Mouse (Mus musculus) thymus, adult 2 months (tissue): ENCODE measurements at regions not wholly inside any gene's neighbourhood (a gene's known extent, or its start where the extent isn't known, plus 50 kb on each side); places are given as distances from the start of the nearest gene placed in this dataset.

Source experiments
- DNase-seq: peaks from one replicate; pipeline ENCODE4 v3.0.0; 2021
- H3K27ac ChIP-seq: fragments of 200-500 bp; 2 replicates; pipeline ENCODE4 v1.5.1; 2012; ENCODE audit warnings: low read length, control low read depth; ENCODE audit not compliant: control insufficient read depth, insufficient read depth
- H3K27me3 ChIP-seq: fragments of 200-500 bp; 2 replicates; pipeline ENCODE4 v1.6.1; 2012; ENCODE audit warnings: mild to moderate bottlenecking, low read length, moderate library complexity, mixed read lengths; ENCODE audit not compliant: control insufficient read depth, insufficient read depth
- H3K36me3 ChIP-seq: fragments of 200-500 bp; 2 replicates; pipeline ENCODE4 v1.6.1; 2012; ENCODE audit warnings: mild to moderate bottlenecking, low read length, moderate library complexity; ENCODE audit not compliant: control insufficient read depth, insufficient read depth
- H3K4me1 ChIP-seq: fragments of 200-500 bp; replicated peaks from 2 replicates; pipeline ENCODE4 v1.6.1; 2012; ENCODE audit warnings: low read length; ENCODE audit not compliant: control insufficient read depth, insufficient read depth
- H3K4me3 ChIP-seq: fragments of 200-500 bp; 2 replicates; pipeline ENCODE4 v1.5.1; 2012; ENCODE audit warnings: mild to moderate bottlenecking, low read length, control low read depth, moderate library complexity; ENCODE audit not compliant: control insufficient read depth, insufficient read depth
- CTCF ChIP-seq: fragments of 200-500 bp; IDR thresholded peaks from 2 replicates; pipeline ENCODE4 v1.5.1; 2012; ENCODE audit warnings: mild to moderate bottlenecking, control low read depth, low read length, moderate library complexity, borderline replicate concordance; ENCODE audit not compliant: control insufficient read depth, poor library complexity, insufficient read depth; ENCODE audit errors: extremely low read depth
- POLR2A ChIP-seq: fragments of 200-500 bp; IDR thresholded peaks from 2 replicates; pipeline ENCODE4 v1.6.1; 2012; ENCODE audit warnings: mild to moderate bottlenecking, low read length, control low read depth, moderate library complexity; ENCODE audit not compliant: control insufficient read depth, poor library complexity, insufficient read depth; ENCODE audit errors: extremely low read depth
- WGBS: fragments of 180-500 bp; shearing (Covaris S2); methylation state at CpG from one replicate; pipeline ENCODE4 v1.1.7; 2018; 5-methylcytosine and 5-hydroxymethylcytosine counted together

GRCm38 (mm10) chr2:50951027-50951426 lies 197.9 kb downstream of the Rnd3 start:
- Histone ChIP-seq H3K27me3 (no peaks in the 10 kb centered on the region), H3K4me1 (no peaks in the 10 kb centered on the region), H3K4me3 (no peak overlapping the region), H3K36me3 (no peaks in the 10 kb centered on the region), H3K27ac (no peak overlapping the region)
- DNase-seq, result no peak
- WGBS, result 72% methylated on average over 3 of the region's 3 CpGs
- TF ChIP-seq CTCF (no peak), POLR2A (no peak)

- 96% methylated on average over 4 of the region's 4 CpGs for WGBS
- TF ChIP-seq POLR2A, result no peak
- no peak for TF ChIP-seq CTCF
These were observed 199.2 kb downstream of the Rnd3 start for GRCm38 (mm10) chr2:50949717-50950116.

GRCm38 (mm10) chr2:50945526-50945925 lies 203.4 kb downstream of the Rnd3 start:
- 98% methylated on average over 4 of the region's 4 CpGs for WGBS
- Histone ChIP-seq H3K27me3 (no peaks in the 10 kb centered on the region), H3K4me3 (no peak overlapping the region), H3K36me3 (no peaks in the 10 kb centered on the region), H3K4me1 (0 out of 2 replicates have a peak, but pooled peaks cover 2% of the 10 kb centered on the region), H3K27ac (no peak overlapping the region)
- no peak for TF ChIP-seq POLR2A
- TF ChIP-seq CTCF, result no peak
- DNase-seq, result no peak

More at GRCm38 (mm10) chr2:50949717-50950116, 199.2 kb downstream of the Rnd3 start:
- Histone ChIP-seq H3K36me3 (no peaks in the 10 kb centered on the region), H3K4me1 (no peaks in the 10 kb centered on the region), H3K27me3 (no peaks in the 10 kb centered on the region), H3K27ac (no peak overlapping the region), H3K4me3 (no peak overlapping the region)
- DNase-seq, result no peak

- Histone ChIP-seq H3K27ac (no peak overlapping the region), H3K4me1 (0 out of 2 replicates have a peak, but pooled peaks cover 2% of the 10 kb centered on the region), H3K36me3 (no peaks in the 10 kb centered on the region), H3K4me3 (no peak overlapping the region), H3K27me3 (no peaks in the 10 kb centered on the region)
- 79% methylated on average over 15 of the region's 15 CpGs for WGBS
- DNase-seq, result no peak
- TF ChIP-seq POLR2A (no peak), CTCF (no peak)
These were observed 205.7 kb downstream of the Rnd3 start for GRCm38 (mm10) chr2:50943180-50943579.

GRCm38 (mm10) chr2:50942741-50943140 lies 206.2 kb downstream of the Rnd3 start:
- no peak overlapping the region for H3K4me3 ChIP-seq
- WGBS, result 85% methylated on average over 11 of the region's 11 CpGs
- TF ChIP-seq CTCF (no peak), POLR2A (no peak)
- no peak overlapping the region for H3K27ac ChIP-seq
- H3K27me3 ChIP-seq, result no peaks in the 10 kb centered on the region
- no peaks in the 10 kb centered on the region for H3K36me3 ChIP-seq
- DNase-seq, result no peak
- 0 out of 2 replicates have a peak, but pooled peaks cover 2% of the 10 kb centered on the region for H3K4me1 ChIP-seq

GRCm38 (mm10) chr2:50932936-50933335 lies 216.0 kb downstream of the Rnd3 start:
- 93% methylated on average over 7 of the region's 7 CpGs for WGBS
- Histone ChIP-seq H3K27ac (no peak overlapping the region), H3K27me3 (no peaks in the 10 kb centered on the region), H3K4me3 (no peak overlapping the region), H3K36me3 (no peaks in the 10 kb centered on the region), H3K4me1 (0 out of 2 replicates have a peak, but pooled peaks cover 2% of the 10 kb centered on the region)
- no peak for DNase-seq
- TF ChIP-seq CTCF (no peak), POLR2A (no peak)

- Histone ChIP-seq H3K27me3 (no peaks in the 10 kb centered on the region), H3K27ac (no peak overlapping the region), H3K4me1 (no peaks in the 10 kb centered on the region), H3K36me3 (no peaks in the 10 kb centered on the region), H3K4me3 (no peak overlapping the region)
- TF ChIP-seq POLR2A, result no peak
- TF ChIP-seq CTCF, result no peak
- no peak for DNase-seq
These were observed 227.9 kb downstream of the Rnd3 start for GRCm38 (mm10) chr2:50921002-50921401.
